In genomic region chr11:102365699-102366098, GRCm38 (mm10) we compare ENCODE assay signal across 21 mouse cellular contexts. TPM values are rescaled to one million over a fixed set of nuclear protein-coding genes. Genes with fewer than 3 reads are reported as not detected.
DNase-seq lines count a peak whose midpoint lies in the region; ATAC-seq and TF ChIP-seq lines count a peak whose summit lies in the region.
"Had no signal": no experiment of that assay in that cellular context is flagged by ENCODE, and none has a peak within 500 bp of the region (broad histone marks: within the 10 kb centered on the region; RNA-seq: fewer than 3 reads in every experiment).

No protein-coding gene starts in this region.

- H3K4me2 ChIP-seq in heart, embryonic 13.5 days: peak overlapping the region; percentile 46
- H3K4me2 ChIP-seq in liver, embryonic 14.5 days (ENCODE audit: low read depth): peak overlapping the region; percentile 62
- H3K4me2 ChIP-seq in kidney, embryonic 15.5 days: no peak overlapping the region
- H3K4me2 ChIP-seq: forebrain, embryonic 13.5 days; hindbrain, embryonic 13.5 days; intestine, embryonic 15.5 days had no signal

- H3K4me3 ChIP-seq in heart, embryonic 13.5 days: peak overlapping the region; percentile 16
- peak overlapping the region; percentile 52; the same call in 1 of the 2 replicates for H3K4me3 ChIP-seq in G1E (ENCODE audit: low read depth, low read length)
- H3K4me3 ChIP-seq in erythroblast, embryonic 14.5 days (replicated peaks): peak overlapping the region; percentile 75
- H3K4me3 ChIP-seq in liver, embryonic 14.5 days (ENCODE audit: insufficient read depth in 1 of 2, low read depth in 2 of 2, low read length in 2 of 2): peak overlapping the region; percentile 59 to 94
- no peak overlapping the region for H3K4me3 ChIP-seq in kidney, embryonic 15.5 days (replicated peaks)
- H3K4me3 ChIP-seq: forebrain, embryonic 13.5 days; hindbrain, embryonic 13.5 days; intestine, embryonic 15.5 days; layer of hippocampus, adult 2 months had no signal

- no peaks in the 10 kb centered on the region for H3K36me3 ChIP-seq in heart, embryonic 13.5 days
- H3K36me3 ChIP-seq in G1E (replicated peaks): no peaks in the 10 kb centered on the region
- H3K36me3 ChIP-seq in erythroblast, embryonic 14.5 days (ENCODE audit: control insufficient read depth): peaks cover 70% of the 10 kb centered on the region
- peaks cover 33% of the 10 kb centered on the region for H3K36me3 ChIP-seq in liver, embryonic 14.5 days (replicated peaks; ENCODE audit: control insufficient read depth, insufficient read depth, low read depth)
- no peaks in the 10 kb centered on the region for H3K36me3 ChIP-seq in kidney, embryonic 15.5 days
- H3K36me3 ChIP-seq: hindbrain, embryonic 13.5 days; intestine, embryonic 15.5 days had no signal

- H3K27ac ChIP-seq in heart, embryonic 13.5 days (replicated peaks): peak overlapping the region; percentile 81
- peak overlapping the region; percentile 91 for H3K27ac ChIP-seq in liver, embryonic 14.5 days
- H3K27ac ChIP-seq in kidney, embryonic 15.5 days: no peak overlapping the region
- H3K27ac ChIP-seq: forebrain, embryonic 13.5 days; hindbrain, embryonic 13.5 days; intestine, embryonic 15.5 days; layer of hippocampus, adult 2 months had no signal

- ATAC-seq in heart, embryonic 13.5 days (ENCODE audit: extremely low read depth, insufficient number of reproducible peaks, low FRiP score, low TSS enrichment): no peak
- no peak for ATAC-seq in G1E (ENCODE audit: extremely low read depth, insufficient number of reproducible peaks, low FRiP score, poor library complexity, severe bottlenecking)
- ATAC-seq in liver, embryonic 14.5 days (ENCODE audit: insufficient read depth): peak; percentile 7; the same call in 1 of the 2 replicates
- no peak for ATAC-seq in kidney, embryonic 15.5 days (replicated peaks; ENCODE audit: low FRiP score)
- ATAC-seq: activated CD4-positive, CD25-positive, alpha-beta regulatory T cell, adult 4 months; forebrain, embryonic 13.5 days; Patski had no signal

- TF ChIP-seq CTCF in G1E (IDR thresholded peaks at IDR 0.05; ENCODE audit: low read depth, low read length): no peak
- no peak for TF ChIP-seq CTCF in liver, embryonic 14.5 days (IDR thresholded peaks at IDR 0.05; ENCODE audit: low read depth)

- no peak for DNase-seq in heart, postnatal 14 days
- DNase-seq in G1E (ENCODE audit: low spot score): no peak
- DNase-seq in liver, embryonic 14.5 days (ENCODE audit: low read depth in 3 of 3, low spot score in 3 of 3): no peak
- DNase-seq in gastrocnemius, postnatal 10 days: no peak
- DNase-seq: adrenal gland, postnatal 25 days; B cell, adult 2 months; cerebellum, adult 9-10 months; kidney, postnatal 10 days; left cerebral cortex, postnatal 4 days; right cerebral cortex, adult 18-20 months; thymus, postnatal 4 days had no signal

- TF ChIP-seq EP300 in liver, embryonic 14.5 days (IDR thresholded peaks at IDR 0.05; ENCODE audit: low read depth): peak; percentile 54

- no peaks in the 10 kb centered on the region for H3K9me3 ChIP-seq in heart, embryonic 13.5 days
- no peaks in the 10 kb centered on the region for H3K9me3 ChIP-seq in G1E (replicated peaks)
- peaks cover 3% of the 10 kb centered on the region; the same call in 1 of the 2 replicates for H3K9me3 ChIP-seq in erythroblast, embryonic 14.5 days (ENCODE audit: control insufficient read depth, low read length)
- H3K9me3 ChIP-seq in liver, embryonic 14.5 days (ENCODE audit: control insufficient read depth, low read length): no peaks in the 10 kb centered on the region
- no peaks in the 10 kb centered on the region for H3K9me3 ChIP-seq in kidney, embryonic 15.5 days (replicated peaks)
- H3K9me3 ChIP-seq: forebrain, embryonic 13.5 days; hindbrain, embryonic 13.5 days; intestine, embryonic 15.5 days had no signal

- peaks cover 12% of the 10 kb centered on the region; the same call in 1 of the 2 replicates for H3K4me1 ChIP-seq in heart, embryonic 13.5 days
- peaks cover 80% of the 10 kb centered on the region for H3K4me1 ChIP-seq in G1E (ENCODE audit: insufficient read depth, low read depth, low read length)
- peaks cover 76% of the 10 kb centered on the region for H3K4me1 ChIP-seq in erythroblast, embryonic 14.5 days (ENCODE audit: control insufficient read depth)
- H3K4me1 ChIP-seq in liver, embryonic 14.5 days (replicated peaks; ENCODE audit: control insufficient read depth in 2 of 2, insufficient read depth in 2 of 2, low read length in 1 of 2): peaks cover 55 to 61% of the 10 kb centered on the region in 2 experiments
- H3K4me1 ChIP-seq in kidney, embryonic 15.5 days: peaks cover 7% of the 10 kb centered on the region; the same call in 1 of the 2 replicates
- H3K4me1 ChIP-seq: forebrain, embryonic 13.5 days; hindbrain, embryonic 13.5 days; intestine, embryonic 15.5 days had no signal

- intact Hi-C loops in heart, postnatal 14 days (cut with DNase I): no loop called here

- H3K27me3 ChIP-seq in heart, embryonic 13.5 days (replicated peaks): peaks cover 22% of the 10 kb centered on the region
- H3K27me3 ChIP-seq in G1E (ENCODE audit: insufficient read depth, low read length): peaks cover 80% of the 10 kb centered on the region
- peaks cover 15% of the 10 kb centered on the region for H3K27me3 ChIP-seq in erythroblast, embryonic 14.5 days (ENCODE audit: control insufficient read depth)
- H3K27me3 ChIP-seq in liver, embryonic 14.5 days (ENCODE audit: control insufficient read depth, insufficient read depth, low read length): no peaks in the 10 kb centered on the region
- H3K27me3 ChIP-seq in kidney, embryonic 15.5 days: no peaks in the 10 kb centered on the region
- H3K27me3 ChIP-seq: forebrain, embryonic 13.5 days; intestine, embryonic 15.5 days had no signal

- WGBS in heart, embryonic 13.5 days: 37% methylated on average over 4 of the region's 4 CpGs
- 26% methylated on average over 4 of the region's 4 CpGs for WGBS in liver, embryonic 14.5 days (ENCODE audit: insufficient replicate concordance)
- 43% methylated on average over 4 of the region's 4 CpGs for WGBS in kidney, embryonic 15.5 days

- peak overlapping the region; percentile 61 for H3K9ac ChIP-seq in heart, embryonic 13.5 days
- H3K9ac ChIP-seq in liver, embryonic 14.5 days (replicated peaks): peak overlapping the region; percentile 79
- H3K9ac ChIP-seq in kidney, embryonic 15.5 days: no peak overlapping the region
- H3K9ac ChIP-seq: forebrain, embryonic 13.5 days; hindbrain, embryonic 13.5 days; intestine, embryonic 15.5 days had no signal

RNA-seq across cellular contexts. Expression of gene Slc4a1, which starts 0.3 kb away (rescaled TPM):
- 47.2 and 59.5 TPM in 2 replicates for polyA plus RNA-seq in heart, embryonic 13.5 days (2015; fragmentation: Nextera tagmentation; extraction: Ambion mirVana)
- total RNA-seq in heart, postnatal 14 days (2021): 10 to 100 TPM; 22.7 to 23.0 TPM
- total RNA-seq in G1E (2014; fragmentation: Nextera tagmentation) (5.9 and 596 TPM in 2 replicates), G1E (2017) (1.1 and 1.5 TPM in 2 replicates)
- 2.3 and 2.9 TPM in 2 replicates for polyA plus RNA-seq in G1E (2012)
- polyA plus RNA-seq in erythroblast, embryonic 14.5 days (2012): 575 and 672 TPM in 2 replicates
- polyA plus RNA-seq in liver, embryonic 14.5 days (2012; rRNA removed): 570 and 632 TPM in 2 replicates
- 606 and 703 TPM in 2 replicates for polyA plus RNA-seq in liver, embryonic 14.5 days (2014; fragmentation: Nextera tagmentation; extraction: Ambion mirVana)
- total RNA-seq in gastrocnemius, postnatal 10 days (2021): 10 to 100 TPM in 1 of 2 experiments, 1 to 10 TPM in 1; 2.1 to 10.7 TPM
- 12.8 and 20.2 TPM in 2 replicates for polyA plus RNA-seq in kidney, embryonic 15.5 days (2015; fragmentation: Nextera tagmentation; extraction: Ambion mirVana)
- polyA plus RNA-seq: Patski had no signal

RNA-seq across cellular contexts. Expression of gene Rundc3a, which starts 27.5 kb away (rescaled TPM):
- polyA plus RNA-seq in heart, embryonic 13.5 days (2015; fragmentation: Nextera tagmentation; extraction: Ambion mirVana): 1.1 and 1.7 TPM in 2 replicates
- total RNA-seq in heart, postnatal 14 days (2021): under 1 TPM in 1 of 2 experiments, not detected in 1; 0.29 TPM
- not detected in 2 replicates for total RNA-seq in G1E (2014; fragmentation: Nextera tagmentation)
- total RNA-seq in G1E (2017): 0.16 TPM in 1 of 2 replicates, not detected in the other
- polyA plus RNA-seq in G1E (2012): not detected in 2 replicates
- 1.8 and 2.1 TPM in 2 replicates for polyA plus RNA-seq in erythroblast, embryonic 14.5 days (2012)
- polyA plus RNA-seq in liver, embryonic 14.5 days (2012; rRNA removed): 1.4 and 1.9 TPM in 2 replicates
- 1.0 and 1.2 TPM in 2 replicates for polyA plus RNA-seq in liver, embryonic 14.5 days (2014; fragmentation: Nextera tagmentation; extraction: Ambion mirVana)
- 1 to 10 TPM in 1 of 2 experiments, under 1 TPM in 1; 0.87 to 1.9 TPM for total RNA-seq in gastrocnemius, postnatal 10 days (2021)
- polyA plus RNA-seq in kidney, embryonic 15.5 days (2015; fragmentation: Nextera tagmentation; extraction: Ambion mirVana): 2.5 and 4.9 TPM in 2 replicates
- total RNA-seq: megakaryocyte progenitor cell, adult 5-6 weeks had no signal

RNA-seq across cellular contexts. Expression of gene Slc25a39, which starts 42.0 kb away (rescaled TPM):
- polyA plus RNA-seq in heart, embryonic 13.5 days (2015; fragmentation: Nextera tagmentation; extraction: Ambion mirVana): 287 and 294 TPM in 2 replicates
- 100 to 1,000 TPM; 163 to 176 TPM for total RNA-seq in heart, postnatal 14 days (2021)
- 205 TPM in 2 replicates for total RNA-seq in G1E (2014; fragmentation: Nextera tagmentation)
- total RNA-seq in G1E (2017): 55.3 and 55.9 TPM in 2 replicates
- 230 and 231 TPM in 2 replicates for polyA plus RNA-seq in G1E (2012)
- 579 and 725 TPM in 2 replicates for polyA plus RNA-seq in erythroblast, embryonic 14.5 days (2012)
- polyA plus RNA-seq in liver, embryonic 14.5 days (2012; rRNA removed): 167 and 187 TPM in 2 replicates
- 339 and 363 TPM in 2 replicates for polyA plus RNA-seq in liver, embryonic 14.5 days (2014; fragmentation: Nextera tagmentation; extraction: Ambion mirVana)
- 10 to 100 TPM; 51.7 to 53.5 TPM for total RNA-seq in gastrocnemius, postnatal 10 days (2021)
- polyA plus RNA-seq in kidney, embryonic 15.5 days (2015; fragmentation: Nextera tagmentation; extraction: Ambion mirVana): 271 and 298 TPM in 2 replicates

RNA-seq across cellular contexts. Expression of gene Ubtf, which starts 46.2 kb away (rescaled TPM):
- 51.1 and 53.1 TPM in 2 replicates for polyA plus RNA-seq in heart, embryonic 13.5 days (2015; fragmentation: Nextera tagmentation; extraction: Ambion mirVana)
- 10 to 100 TPM; 60.1 to 69.7 TPM for total RNA-seq in heart, postnatal 14 days (2021)
- 69.7 and 74.7 TPM in 2 replicates for total RNA-seq in G1E (2014; fragmentation: Nextera tagmentation)
- 133 and 151 TPM in 2 replicates for total RNA-seq in G1E (2017)
- polyA plus RNA-seq in G1E (2012): 179 and 180 TPM in 2 replicates
- polyA plus RNA-seq in erythroblast, embryonic 14.5 days (2012): 10.3 and 12.3 TPM in 2 replicates
- 19.9 and 34.7 TPM in 2 replicates for polyA plus RNA-seq in liver, embryonic 14.5 days (2012; rRNA removed)
- 42.5 and 48.8 TPM in 2 replicates for polyA plus RNA-seq in liver, embryonic 14.5 days (2014; fragmentation: Nextera tagmentation; extraction: Ambion mirVana)
- total RNA-seq in gastrocnemius, postnatal 10 days (2021): 10 to 100 TPM; 56.0 to 64.8 TPM
- 95.3 and 100 TPM in 2 replicates for polyA plus RNA-seq in kidney, embryonic 15.5 days (2015; fragmentation: Nextera tagmentation; extraction: Ambion mirVana)
